Mouse (Mus musculus) megakaryocyte, embryonic 14.5 days (primary cell): Measurements from ENCODE around the gene Upk3a.

Experiments used
- FLI1 ChIP-seq: IDR thresholded peaks from 2 replicates; pipeline ENCODE4 v1.6.1; 2012; ENCODE audit warnings: low read length, inconsistent platforms, mixed read lengths
- GATA1 ChIP-seq: IDR thresholded peaks from 3 replicates; pipeline ENCODE4 v1.6.1; 2012; ENCODE audit warnings: mixed read lengths, low read length, inconsistent platforms, borderline replicate concordance

GRCm38 (mm10) chr15:84987874-84988825, 28.8 kb upstream of the Upk3a start, which contains the start of gene 5031439G07Rik:
- TF ChIP-seq GATA1 (no peak), FLI1 (no peak)
